In the genomic region with DNA sequence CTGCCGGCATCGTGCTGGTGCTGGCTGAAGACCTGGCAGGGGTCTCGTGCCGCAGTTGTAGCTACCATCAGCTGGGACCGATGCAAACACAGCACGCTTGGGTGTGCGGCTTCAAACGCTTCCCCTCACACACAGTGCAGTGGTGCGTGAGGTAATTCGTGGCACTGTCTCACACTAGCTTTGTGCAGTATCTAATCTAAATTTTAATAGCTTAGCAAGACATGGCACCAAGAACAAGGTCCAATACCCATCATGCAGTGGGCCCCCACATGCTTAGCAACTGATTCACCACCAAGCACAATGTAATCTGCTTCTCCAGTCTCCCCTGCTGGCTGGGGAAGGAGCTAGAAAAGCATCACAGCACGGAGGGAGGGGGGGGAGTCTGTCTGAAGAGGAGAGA, we compare ENCODE assay signal across 11 mouse cellular contexts.
DNase-seq lines count a peak whose midpoint lies in the region; ATAC-seq and TF ChIP-seq lines count a peak whose summit lies in the region.
"Had no signal": no experiment of that assay in that cellular context is flagged by ENCODE, and none has a peak within 500 bp of the region (broad histone marks: within the 10 kb centered on the region; RNA-seq: fewer than 3 reads in every experiment).

No protein-coding gene starts in this region.

- 0 out of 2 replicates have a peak, but pooled peaks cover 3% of the 10 kb centered on the region for H3K9me3 ChIP-seq in hindbrain, embryonic 10.5 days
- no peaks in the 10 kb centered on the region; the same call in 1 of the 2 replicates for H3K9me3 ChIP-seq in midbrain, postnatal 0 days (ENCODE audit: low read length)

- H3K27me3 ChIP-seq in hindbrain, embryonic 10.5 days (ENCODE audit: insufficient read depth, poor library complexity, severe bottlenecking), result no peaks in the 10 kb centered on the region
- no peaks in the 10 kb centered on the region for H3K27me3 ChIP-seq in midbrain, postnatal 0 days (ENCODE audit: insufficient read depth, low read length)
- H3K27me3 ChIP-seq: embryonic facial prominence, embryonic 13.5 days; Patski had no signal

- TF ChIP-seq CTCF in midbrain, postnatal 0 days (IDR thresholded peaks at IDR 0.05), result 0 out of 2 replicates have a peak, but pooled peaks have one; percentile 21
- no peak for TF ChIP-seq CTCF in gastrocnemius, adult 2 months (IDR thresholded peaks at IDR 0.05)

- WGBS in hindbrain, embryonic 10.5 days, result 53% methylated on average over 11 of the region's 11 CpGs
- 23% methylated on average over 11 of the region's 11 CpGs for WGBS in midbrain, postnatal 0 days

- ATAC-seq in frontal cortex, adult (ENCODE audit: low TSS enrichment), result peak; percentile 69
- 0 out of 2 replicates have a peak, but pooled peaks have one; percentile 41 for ATAC-seq in midbrain, postnatal 0 days (ENCODE audit: low FRiP score)
- ATAC-seq: Patski had no signal

- H3K27ac ChIP-seq in hindbrain, embryonic 10.5 days, result no peak overlapping the region; the same call in 1 of the 2 replicates
- no peak overlapping the region for H3K27ac ChIP-seq in midbrain, postnatal 0 days (ENCODE audit: low read depth, low read length)
- H3K27ac ChIP-seq in gastrocnemius, adult 2 months, result no peak overlapping the region
- H3K27ac ChIP-seq: embryonic facial prominence, embryonic 13.5 days had no signal

- H3K9ac ChIP-seq in midbrain, postnatal 0 days (replicated peaks; ENCODE audit: low read length, poor library complexity, severe bottlenecking), result no peak overlapping the region
- H3K9ac ChIP-seq: embryonic facial prominence, embryonic 13.5 days; lung, embryonic 14.5 days had no signal

- H3K4me3 ChIP-seq in hindbrain, embryonic 10.5 days, result no peak overlapping the region
- H3K4me3 ChIP-seq in midbrain, postnatal 0 days (ENCODE audit: low read depth, low read length), result no peak overlapping the region
- no peak overlapping the region for H3K4me3 ChIP-seq in gastrocnemius, adult 2 months
- H3K4me3 ChIP-seq: embryonic facial prominence, embryonic 13.5 days had no signal

- intact Hi-C loops in gastrocnemius, adult 2 months (cut with DNase I), result no loop called here

- H3K4me2 ChIP-seq in midbrain, postnatal 0 days (ENCODE audit: low read depth, low read length, poor library complexity, severe bottlenecking), result peak overlapping the region; percentile 5; the same call in 1 of the 2 replicates
- H3K4me2 ChIP-seq: embryonic facial prominence, embryonic 13.5 days; lung, embryonic 14.5 days had no signal

- DNase-seq in frontal cortex, adult 2 months (ENCODE audit: extremely low spot score in 1 of 2, low spot score in 1 of 2), result no peak
- peak; percentile 10 for DNase-seq in hindbrain, embryonic 10.5 days (ENCODE audit: low spot score)
- peak; percentile 29 for DNase-seq in kidney, postnatal 10 days
- peak; percentile 55 for DNase-seq in midbrain, postnatal 0 days (ENCODE audit: low spot score)
- DNase-seq in gastrocnemius, adult 2 months, result no peak
- DNase-seq in MN1 (ENCODE audit: low spot score), result no peak
- DNase-seq in heart, adult 18-20 months, result no peak
- DNase-seq: lung, embryonic 14.5 days had no signal

- H3K4me1 ChIP-seq in hindbrain, embryonic 10.5 days (replicated peaks), result peaks cover 33% of the 10 kb centered on the region
- no peaks in the 10 kb centered on the region for H3K4me1 ChIP-seq in midbrain, postnatal 0 days (ENCODE audit: insufficient read depth, low read length)
- H3K4me1 ChIP-seq: embryonic facial prominence, embryonic 13.5 days had no signal

- H3K36me3 ChIP-seq in hindbrain, embryonic 10.5 days, result no peaks in the 10 kb centered on the region
- H3K36me3 ChIP-seq in midbrain, postnatal 0 days (ENCODE audit: insufficient read depth, low read length), result no peaks in the 10 kb centered on the region
- H3K36me3 ChIP-seq: embryonic facial prominence, embryonic 13.5 days had no signal

Comparison
In these comparisons a context has a peak if more than half of its experiments do, and no peak if none do; other contexts are left out.
1. DNase-seq: peak in hindbrain, embryonic 10.5 days (single experiment), kidney, postnatal 10 days (single experiment) and midbrain, postnatal 0 days (single experiment); none in frontal cortex, adult 2 months (0 of 2), gastrocnemius, adult 2 months (single experiment), MN1 (single experiment) and heart, adult 18-20 months (0 of 2).